Mouse (Mus musculus) heart, adult 2 months (tissue): ENCODE results near the gene Tcf12.

Experiments
- CTCF ChIP-seq: fragments of 200-600 bp; IDR thresholded peaks from 2 replicates; pipeline ENCODE4 v1.8.1; 2022; ENCODE audit warnings: antibody characterized with exemption, mild to moderate bottlenecking, moderate library complexity
- EP300 ChIP-seq: fragments of 200-500 bp; IDR thresholded peaks from 2 replicates; pipeline ENCODE4 v1.6.1; 2011; ENCODE audit warnings: low read depth, low read length, control low read depth; ENCODE audit not compliant: insufficient read depth
- POLR2A ChIP-seq: fragments of 200-500 bp; IDR thresholded peaks from 2 replicates; pipeline ENCODE4 v1.6.1; 2011; ENCODE audit warnings: mild to moderate bottlenecking, low read depth, low read length, control low read depth; ENCODE audit not compliant: insufficient read depth

- no peak for TF ChIP-seq POLR2A
- no peak for TF ChIP-seq CTCF
- no peak for TF ChIP-seq EP300
Measured at GRCm38 (mm10) chr9:71931358-71931715, 180.3 kb downstream of the Tcf12 start.
